Mouse (Mus musculus) right cerebral cortex, postnatal 10 days (tissue): ENCODE measurements at regions not wholly inside any gene's neighbourhood (a gene's known extent, or its start where the extent isn't known, plus 50 kb on each side); places are given as distances from the start of the nearest gene placed in this dataset.
"Not testable (repeated sequence)": the region's sequence is repeated elsewhere in the genome, so short reads cannot be mapped to it uniquely, and the experiment has no call there.

Experiments
- DNase-seq, 2 experiments: peaks; one replicate each; pipeline ENCODE4 v3.0.0; 2021; ENCODE audit warnings: low spot score in 2 of 2

DNA sequence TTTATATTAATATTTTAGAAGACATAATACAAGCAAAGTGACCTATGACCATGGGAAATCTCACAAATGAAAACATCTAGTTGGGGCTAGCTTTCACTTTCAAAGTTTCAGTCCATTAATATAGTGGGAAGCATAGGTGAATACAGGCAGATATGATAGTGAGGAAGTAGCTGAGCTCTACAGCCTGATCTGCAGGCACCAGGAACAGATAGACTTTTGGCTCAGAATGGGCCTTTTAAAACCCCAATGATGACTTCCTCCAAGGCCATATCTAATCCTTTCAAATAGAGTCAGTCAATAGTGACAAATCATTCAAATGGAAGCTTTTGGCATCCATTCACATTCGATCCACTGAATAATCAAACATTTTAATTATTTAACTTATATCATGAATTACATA, 581.6 kb upstream of the Pcdh17 start:
- no peak for DNase-seq

DNA sequence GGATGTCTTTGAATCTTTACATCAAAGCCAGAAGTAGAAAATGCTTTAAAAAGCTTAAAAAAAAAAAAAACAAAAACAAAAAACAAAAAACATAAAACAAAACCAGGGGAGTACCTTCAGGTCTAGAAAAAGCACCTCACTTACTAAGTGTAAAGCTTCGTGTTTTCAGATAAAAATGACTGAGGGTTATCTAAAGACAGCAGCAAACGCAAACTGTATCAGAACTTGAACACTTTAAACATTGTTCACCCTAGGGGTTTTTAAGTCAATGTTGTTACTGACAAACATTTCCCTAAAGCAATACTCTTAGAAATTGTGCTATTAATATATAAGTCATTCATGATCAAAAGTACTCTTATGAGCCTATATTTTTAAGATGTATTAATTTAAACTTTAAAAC, 580.7 kb upstream of the Pcdh17 start:
- no peak for DNase-seq

DNA sequence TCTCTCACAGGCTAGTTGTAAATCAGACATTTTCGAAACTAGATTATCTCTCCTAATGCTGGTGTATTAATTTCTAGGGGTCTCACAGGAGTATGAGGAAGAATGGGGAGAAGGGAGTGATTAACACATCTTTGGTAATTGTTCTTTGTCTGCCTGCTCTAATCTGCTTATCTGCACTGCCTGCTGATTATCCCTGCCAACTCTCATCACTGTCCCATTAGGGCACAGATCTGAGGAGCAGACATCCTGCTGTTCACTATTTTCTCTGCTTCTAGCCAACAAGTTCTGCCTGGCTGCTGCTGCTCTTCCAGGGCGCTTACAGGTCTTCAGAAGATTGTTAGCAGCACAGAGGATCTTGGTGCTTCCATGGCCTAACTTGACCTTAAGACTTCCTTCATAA, 557.0 kb upstream of the Pcdh17 start:
- DNase-seq = no peak

DNA sequence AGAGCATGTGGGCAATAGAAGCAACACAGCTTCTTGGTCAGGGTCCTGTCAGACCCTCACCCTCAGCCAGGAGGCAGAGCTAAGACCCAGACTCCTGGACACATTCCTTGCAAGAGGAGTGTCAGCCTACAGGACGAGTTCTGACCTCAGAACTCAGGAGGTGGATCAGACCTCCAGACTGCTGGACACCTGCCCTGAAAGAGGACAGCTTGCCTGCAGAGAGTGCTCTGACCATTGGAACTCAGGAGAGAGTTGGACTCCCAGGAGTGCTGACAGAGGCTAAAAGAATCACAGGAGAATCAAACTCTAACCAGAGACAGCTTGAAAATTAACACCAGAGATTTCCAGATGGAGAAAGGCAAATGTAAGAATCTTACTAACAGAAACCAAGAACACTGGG, 542.7 kb upstream of the Pcdh17 start:
- not testable (repeated sequence) for DNase-seq

DNA sequence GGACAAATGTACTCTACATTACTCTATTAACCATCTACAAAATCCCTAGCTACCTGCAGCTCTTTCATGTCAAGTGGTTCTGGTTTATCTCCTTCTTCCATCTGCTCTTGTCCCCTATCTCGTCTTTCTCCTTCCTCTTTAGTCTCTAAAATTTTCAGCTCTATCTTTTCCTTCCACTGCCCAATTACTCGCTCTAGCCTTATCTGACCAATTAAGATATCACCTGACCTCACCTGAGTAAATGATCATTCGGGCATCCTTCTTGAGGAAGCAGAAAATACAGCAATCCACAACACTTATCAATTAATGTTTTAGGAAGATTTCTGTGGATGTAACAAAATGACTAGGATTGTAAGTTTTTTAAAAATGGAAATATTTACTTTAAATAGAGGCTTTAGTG, 500.3 kb upstream of the Pcdh17 start:
- DNase-seq = no peak

DNA sequence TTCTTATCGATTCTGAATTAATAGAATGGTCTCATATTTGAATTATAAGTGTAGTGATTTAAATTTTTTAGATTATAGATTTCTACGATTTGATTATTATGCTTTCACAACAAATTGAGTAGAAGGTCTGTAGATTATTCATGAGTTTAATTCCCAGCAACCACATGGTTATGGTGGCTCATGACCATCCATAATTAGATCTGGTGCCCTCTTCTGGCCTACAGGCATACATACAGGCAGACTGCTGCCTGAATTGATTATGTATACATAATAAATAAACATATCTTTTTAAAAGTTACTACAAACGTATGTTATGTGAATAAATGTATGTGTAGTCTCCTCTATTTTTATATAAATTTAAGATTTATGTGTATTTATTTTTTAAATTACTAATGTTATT, 499.2 kb upstream of the Pcdh17 start:
- DNase-seq = no peak

DNA sequence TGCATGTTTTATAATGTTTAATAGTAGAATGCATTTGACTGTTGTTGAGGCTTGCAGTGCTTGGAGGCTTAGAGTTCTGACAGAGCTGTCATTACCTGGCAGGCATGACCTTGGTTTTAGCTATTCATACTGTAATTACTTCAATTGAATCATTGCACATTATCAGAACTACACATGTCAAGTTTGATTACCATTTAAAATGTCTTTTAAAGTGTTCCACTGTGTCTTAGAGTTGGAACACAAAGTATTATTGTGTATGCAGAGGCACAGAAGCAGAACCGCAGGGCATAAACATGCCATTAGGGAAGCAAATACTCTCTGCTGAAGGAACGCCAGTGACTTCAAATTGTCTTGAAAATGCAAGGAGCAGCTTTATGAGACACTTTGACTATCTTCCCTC, 493.7 kb upstream of the Pcdh17 start:
- no peak for DNase-seq

DNA sequence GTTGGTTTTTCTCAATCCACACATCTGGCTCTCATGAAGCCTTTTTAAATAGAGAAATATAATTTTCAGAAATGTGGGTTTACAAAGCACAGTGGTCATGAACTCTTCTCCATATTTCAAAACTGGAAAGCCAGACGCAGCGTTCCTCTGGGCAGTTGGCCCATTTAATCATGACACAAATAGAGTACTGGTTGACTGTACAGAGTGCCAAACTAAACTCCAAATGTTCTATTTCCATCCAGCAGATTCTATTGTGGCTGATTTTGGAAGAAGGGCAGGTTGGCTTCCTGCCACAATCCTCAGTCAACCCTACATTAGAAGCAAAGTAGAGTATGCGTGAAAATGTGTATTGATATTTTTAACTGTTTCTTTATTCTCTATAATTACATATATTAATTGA, 484.3 kb upstream of the Pcdh17 start:
- peak; percentile 46 to 50 for DNase-seq

DNA sequence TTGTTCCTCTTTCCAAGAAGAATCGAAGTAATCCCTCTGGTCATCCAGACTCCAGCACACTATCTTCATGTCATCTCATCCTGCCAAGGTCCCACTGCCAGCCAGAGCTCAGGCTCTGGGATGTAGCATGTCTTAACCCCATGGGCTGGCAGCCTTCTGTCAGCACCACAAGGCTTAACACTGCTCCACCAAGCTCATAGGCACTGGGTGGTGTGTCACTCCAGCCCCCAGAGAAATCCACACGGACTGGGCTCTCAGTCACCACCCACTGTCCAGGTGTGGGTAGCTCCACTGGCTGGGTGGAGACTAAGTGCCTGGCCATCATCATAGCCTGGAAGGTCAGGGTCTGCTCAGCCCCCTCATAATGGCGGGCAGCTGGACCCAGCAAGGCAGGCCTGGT, 459.8 kb upstream of the Pcdh17 start:
- no peak for DNase-seq
